8 mouse cellular contexts compared by ENCODE assay signal in the genomic region with DNA sequence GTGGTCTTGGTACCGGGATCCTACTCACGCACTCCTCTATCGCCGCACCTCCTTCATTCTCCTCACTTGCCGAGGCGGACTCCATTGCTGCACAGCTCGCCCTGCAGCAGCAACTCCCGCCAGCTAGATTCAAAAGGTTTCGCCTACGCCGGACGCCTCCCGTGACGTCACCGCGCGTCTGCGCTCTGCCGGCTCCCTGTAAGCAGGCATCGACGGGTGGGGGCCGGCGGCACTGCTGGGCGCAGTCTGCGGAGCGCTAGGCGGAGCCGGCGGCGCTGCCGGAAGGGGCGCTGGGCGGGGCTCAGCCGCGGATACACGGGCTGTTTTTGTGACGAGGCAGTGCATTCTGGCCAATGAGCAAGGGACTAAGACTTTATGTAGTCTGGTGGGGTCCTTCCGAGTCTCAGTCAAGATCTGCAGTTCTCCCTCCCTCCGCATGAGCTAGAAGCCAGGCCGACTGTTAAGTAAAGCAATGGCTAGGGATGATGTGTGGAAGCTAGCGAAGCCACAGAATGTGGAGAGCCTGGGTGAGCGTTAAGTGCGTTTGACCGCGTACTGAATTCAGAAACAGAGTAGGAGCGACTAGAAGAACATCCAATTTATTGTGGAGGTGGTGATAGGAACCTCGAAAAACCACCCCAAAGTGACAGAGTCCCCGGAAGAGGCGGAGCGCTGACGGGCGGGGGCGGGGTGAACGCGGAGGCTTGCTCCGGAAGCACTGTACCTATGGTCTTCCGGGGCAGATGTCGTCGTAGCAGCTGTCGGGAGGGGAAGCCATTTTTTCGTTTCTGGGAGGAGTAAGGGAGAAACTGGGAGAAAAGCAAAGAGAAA. TPM values are rescaled to one million over a fixed set of nuclear protein-coding genes. Genes with fewer than 3 reads are reported as not detected.
DNase-seq lines count a peak whose midpoint lies in the region; ATAC-seq and TF ChIP-seq lines count a peak whose summit lies in the region.

A gene (minus strand): TSS at position 248 of the 831 bp plus-strand sequence.
A gene (plus strand): TSS at position 593 of the 831 bp plus-strand sequence.

- peak; percentile 99 for ATAC-seq in Patski
- ATAC-seq in hindbrain, embryonic 13.5 days (ENCODE audit: low FRiP score) = peak; percentile 98

- no peaks in the 10 kb centered on the region for H3K27me3 ChIP-seq in Patski
- H3K27me3 ChIP-seq in hindbrain, embryonic 13.5 days = no peaks in the 10 kb centered on the region

- peak within 1 kb of the TSS; percentile 85 for H3K9ac ChIP-seq in hindbrain, embryonic 13.5 days

- H3K36me3 ChIP-seq in hindbrain, embryonic 13.5 days = peaks cover 1% of the 10 kb centered on the region; the same call in 1 of the 2 replicates

- H3K4me3 ChIP-seq in hindbrain, embryonic 13.5 days = peak within 1 kb of the TSS; percentile 79

- WGBS in hindbrain, embryonic 13.5 days = under 1% methylated on average over 61 of the region's 61 CpGs

- H3K4me2 ChIP-seq in hindbrain, embryonic 13.5 days = peak within 1 kb of the TSS; percentile 79

- in situ Hi-C loops in Patski (cut with MboI; ENCODE audit: low pct_unique_long_range_greater_than_20kb) = loop anchor here (25.0 kb wide), 1 partner anchor 1306 kb away; no protein-coding TSS in a partner anchor

- POLR2A ChIA-PET in Patski (lab: Charles Lee) = interaction anchor here (0.9 to 1.0 kb wide), 2 partner anchors 9 to 84 kb away, joined by 3 to 4 read pairs; no protein-coding TSS in a partner anchor

- peaks cover 29% of the 10 kb centered on the region for H3K4me1 ChIP-seq in hindbrain, embryonic 13.5 days (replicated peaks)

- peak within 1 kb of the TSS; percentile 99 for H3K27ac ChIP-seq in hindbrain, embryonic 13.5 days

- CTCF ChIA-PET in Patski (lab: Charles Lee) = interaction anchor here (1.6 kb wide), 1 partner anchor 14 kb away, joined by 6 read pairs; no protein-coding TSS in a partner anchor

- TF ChIP-seq CTCF in Patski (IDR thresholded peaks at IDR 0.05) = no peak

- H3K9me3 ChIP-seq in hindbrain, embryonic 13.5 days = no peaks in the 10 kb centered on the region

- peak; percentile 81 for DNase-seq in Patski (ENCODE audit: low read depth, low spot score)
- peak; percentile 98 for DNase-seq in cerebellum, postnatal 14 days
- DNase-seq in frontal cortex, postnatal 14 days (ENCODE audit: low spot score in 2 of 2) = peak; percentile 96 to 97
- DNase-seq in layer of hippocampus, postnatal 25 days (ENCODE audit: extremely low spot score in 1 of 2, low spot score in 1 of 2) = peak; percentile 92 to 95
- DNase-seq in lung, postnatal 25 days (ENCODE audit: low spot score) = peak; percentile 98
- DNase-seq in retina, embryonic 14.5 days (ENCODE audit: low spot score) = peak; percentile 99
- peak; percentile 99 for DNase-seq in thymus, postnatal 4 days

RNA-seq across cellular contexts. Expression of the first gene that starts in this region (rescaled TPM):
- polyA plus RNA-seq in Patski (2021) = 11.8 TPM
- polyA plus RNA-seq in hindbrain, embryonic 13.5 days (2015; fragmentation: Nextera tagmentation; extraction: Ambion mirVana) = 3.5 and 4.0 TPM in 2 replicates
- under 1 TPM; 0.61 to 0.76 TPM for total RNA-seq in layer of hippocampus, postnatal 25 days (2021)

RNA-seq across cellular contexts. Expression of the second gene that starts in this region (rescaled TPM):
- polyA plus RNA-seq in Patski (2021) = 60.3 TPM
- polyA plus RNA-seq in hindbrain, embryonic 13.5 days (2015; fragmentation: Nextera tagmentation; extraction: Ambion mirVana) = 71.6 and 72.6 TPM in 2 replicates
- total RNA-seq in layer of hippocampus, postnatal 25 days (2021) = 10 to 100 TPM; 85.8 to 91.9 TPM

Comparison
In these comparisons a context has a peak if more than half of its experiments do, and no peak if none do; other contexts are left out.
1. Peak in every context shown above with its lines: DNase-seq, ATAC-seq, H3K4me3 ChIP-seq and H3K27ac ChIP-seq.